Mouse (Mus musculus): ENCODE results near the gene Gm45716.
A peak's percentile ranks its signal among the peaks of the same experiment; 100 is the strongest.

The Gm45716 gene

DNA sequence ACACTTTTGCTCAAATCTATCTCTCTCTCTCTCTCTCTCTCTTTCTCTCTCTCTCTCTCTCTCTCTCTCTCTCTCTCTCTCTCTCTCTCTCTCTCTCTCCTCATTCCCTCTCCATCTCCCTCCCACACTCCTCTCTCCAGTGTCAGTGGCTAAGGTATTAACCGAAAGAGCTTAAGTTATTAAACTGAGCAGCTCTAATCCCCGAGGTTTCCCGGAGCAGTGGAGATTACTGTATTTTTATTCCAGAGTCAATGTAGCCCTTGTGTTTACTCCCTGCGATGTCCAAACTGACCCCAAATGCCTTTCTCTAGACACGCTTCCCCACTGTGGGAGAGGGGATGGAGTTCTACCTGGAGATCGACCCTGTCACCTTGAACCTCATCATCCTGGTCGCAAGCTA lies at the start of gene Gm45716:
Gene Gm45716, plus strand, starts transcription at position 243 of the 400 bp plus-strand sequence.
- no peak for DNase-seq (ENCODE audit: extremely low spot score)

- no peak for DNase-seq (ENCODE audit: extremely low spot score)
Observed at GRCm38 (mm10) chr11:90142393-90142792, 45.1 kb upstream of the Gm45716 start.

GRCm38 (mm10) chr11:90142936-90143335 lies 44.5 kb upstream of the Gm45716 start:
- no peak for DNase-seq (ENCODE audit: extremely low spot score)

DNA sequence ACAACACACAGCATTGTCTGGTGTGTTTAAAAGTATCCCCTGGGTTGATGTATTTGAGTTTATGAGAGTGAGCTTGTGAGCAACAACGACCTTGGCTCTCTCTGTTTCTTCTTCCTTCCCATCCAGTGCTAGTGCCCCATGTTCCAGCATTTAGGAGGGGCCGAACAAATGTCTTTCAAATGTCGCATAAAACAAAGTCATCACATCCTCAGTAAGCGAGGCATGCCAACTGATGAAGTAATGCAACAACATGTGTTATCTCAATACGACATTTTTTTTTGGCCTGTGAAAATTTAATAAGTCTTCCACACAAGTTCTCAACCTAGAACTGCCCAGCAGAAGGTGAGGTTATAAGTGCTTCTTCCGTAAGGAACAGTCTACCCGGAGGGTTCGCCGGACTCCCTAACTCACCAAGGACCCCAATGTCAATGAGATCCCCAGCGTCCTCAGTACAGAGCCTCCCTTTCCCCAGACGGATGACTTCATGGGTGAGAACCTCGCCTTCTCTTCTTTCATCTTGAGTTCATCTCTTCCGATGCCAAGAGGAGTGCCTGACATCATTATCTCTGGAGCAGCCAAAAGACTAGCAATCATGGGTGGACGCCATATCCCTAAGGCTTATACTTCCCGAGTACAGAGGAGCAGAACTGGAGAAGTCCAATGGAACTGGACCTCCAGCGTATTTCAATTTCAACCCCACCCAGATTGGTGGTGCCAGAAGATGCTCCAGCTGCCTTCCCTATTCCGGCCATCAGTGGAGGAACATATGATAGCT lies 41.2 kb upstream of the Gm45716 start:
- no peak for DNase-seq (ENCODE audit: extremely low spot score)

DNA sequence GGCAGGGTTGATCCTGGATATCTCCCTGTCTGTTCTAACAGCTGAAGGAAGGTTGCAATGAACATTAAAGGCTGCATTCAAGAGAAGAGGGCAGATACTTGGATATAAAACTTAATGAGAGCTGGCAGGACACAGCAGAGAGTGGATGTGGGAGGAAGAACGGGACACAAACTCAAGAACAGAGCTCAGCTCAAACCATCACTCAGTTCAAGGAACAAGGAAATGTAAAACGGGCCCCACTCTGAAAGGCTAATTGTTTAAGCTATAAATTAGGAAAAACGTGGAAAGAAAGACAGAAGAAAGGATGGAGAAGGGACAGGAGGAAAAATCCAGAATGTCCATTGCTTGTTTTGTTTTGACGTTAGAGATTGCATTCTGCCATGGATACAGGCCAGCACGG lies 32.4 kb upstream of the Gm45716 start:
- DNase-seq (ENCODE audit: extremely low spot score) = no peak

GRCm38 (mm10) chr11:90155466-90155865 lies 32.0 kb upstream of the Gm45716 start:
- DNase-seq (ENCODE audit: extremely low spot score) = no peak

DNA sequence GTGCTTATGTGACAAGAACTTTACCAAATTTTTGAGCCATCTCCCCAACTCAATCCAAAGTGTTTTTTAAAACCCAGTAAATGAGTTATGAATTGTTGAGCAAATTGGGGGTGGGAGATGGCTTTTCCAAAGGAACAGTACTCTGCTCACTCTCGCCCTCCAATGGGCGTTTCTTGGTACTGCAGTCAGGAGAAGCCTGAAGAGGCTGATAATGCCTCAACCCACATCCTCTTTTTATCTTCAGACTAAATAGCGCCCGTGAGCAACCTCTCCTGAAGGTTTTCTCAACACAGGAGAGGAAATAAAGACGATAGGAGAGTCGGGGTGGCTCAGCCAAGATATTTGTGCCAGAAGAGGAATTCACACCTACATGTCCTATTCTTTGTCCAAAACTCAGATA lies 19.7 kb upstream of the Gm45716 start:
- peak; percentile 27 for DNase-seq (ENCODE audit: extremely low spot score)

DNA sequence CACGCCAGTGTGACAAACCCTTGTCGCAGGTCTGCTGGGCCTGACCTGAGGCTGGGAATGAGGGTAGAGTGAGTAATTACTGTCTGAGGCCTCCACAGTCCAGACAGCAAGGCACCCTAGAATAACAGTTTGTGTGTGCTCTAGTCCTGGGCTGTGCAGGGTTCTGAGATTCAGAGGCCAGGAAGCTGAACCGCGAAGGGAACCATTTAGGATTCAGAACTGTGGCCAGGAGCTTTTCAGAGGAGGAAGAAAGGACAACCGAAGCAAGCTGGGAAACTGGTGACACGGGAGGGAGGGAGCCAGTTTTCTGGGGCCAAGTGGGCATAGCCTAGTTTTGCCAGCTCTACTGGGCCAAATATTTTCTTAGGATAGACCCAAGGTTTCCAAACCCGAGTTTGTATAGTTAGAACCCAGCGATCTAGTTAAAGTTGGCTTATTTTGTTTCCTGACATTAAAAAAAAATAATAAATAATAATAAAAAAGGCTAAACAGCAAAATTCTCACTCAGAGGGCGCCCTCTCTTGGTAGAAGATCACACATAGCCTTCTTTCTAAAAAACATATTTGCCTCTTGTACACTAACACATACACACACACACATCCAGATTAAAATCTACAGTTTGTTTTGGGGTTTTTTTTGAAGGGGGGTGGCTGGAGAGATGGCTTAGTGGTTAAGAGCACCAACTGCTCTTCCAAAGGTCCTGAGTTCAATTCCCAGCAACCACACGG lies 19.0 kb upstream of the Gm45716 start:
- no peak for DNase-seq (ENCODE audit: extremely low spot score)

DNA sequence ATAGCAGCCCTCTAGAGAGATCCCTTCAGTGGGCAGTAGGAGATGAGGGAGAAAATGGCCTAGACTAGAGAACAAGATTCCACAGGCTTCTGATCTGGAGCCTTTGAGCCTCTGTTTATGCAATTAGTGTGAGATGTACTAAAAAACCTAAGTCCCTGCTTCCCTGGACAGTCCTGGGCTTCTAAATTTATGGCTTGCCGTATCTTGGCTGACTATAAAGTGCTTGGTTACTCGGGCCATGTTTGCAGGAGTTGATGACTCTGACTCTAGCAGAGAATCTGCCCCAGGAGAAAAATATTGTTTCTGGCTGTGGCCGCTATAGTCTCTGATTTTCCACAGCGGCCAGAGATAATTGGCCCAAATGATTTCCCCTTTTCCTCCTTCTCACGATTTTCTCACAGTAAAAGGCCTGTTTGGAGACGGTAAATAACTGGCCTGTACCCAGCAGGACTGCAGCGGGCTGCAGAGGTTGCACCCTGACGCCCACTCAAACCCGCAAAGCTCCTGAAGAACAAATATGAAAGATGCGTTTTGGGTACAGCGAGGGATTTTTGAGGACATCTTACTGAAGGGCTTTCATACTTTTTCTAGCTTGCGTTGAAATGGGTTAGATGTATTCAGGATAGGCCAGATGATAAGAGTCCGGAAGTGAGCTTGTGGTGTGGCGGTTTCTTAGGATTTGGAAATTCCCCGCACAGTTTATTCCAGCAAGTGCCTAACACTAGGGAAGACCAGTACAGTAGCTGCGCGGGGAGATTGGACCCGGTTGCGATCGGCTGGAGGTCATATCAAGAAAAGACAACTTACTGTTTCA lies 18.1 kb upstream of the Gm45716 start:
- no peak for DNase-seq (ENCODE audit: extremely low spot score)

DNA sequence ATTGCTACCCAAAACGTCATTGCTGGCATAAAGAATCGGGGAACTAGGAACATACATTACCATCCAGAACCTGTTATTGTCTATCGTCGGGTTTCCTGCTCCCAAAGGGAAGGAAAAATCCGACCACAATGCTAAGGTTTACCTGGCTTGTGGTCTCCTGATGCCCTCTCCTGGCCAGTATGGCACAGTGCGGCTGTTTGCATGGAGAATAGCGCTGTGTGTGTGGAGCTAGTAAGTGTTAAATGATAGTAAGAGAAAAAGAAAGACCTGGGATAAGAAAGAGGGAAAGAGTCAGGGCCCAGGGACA lies 17.5 kb upstream of the Gm45716 start:
- DNase-seq (ENCODE audit: extremely low spot score) = peak; percentile 77

DNA sequence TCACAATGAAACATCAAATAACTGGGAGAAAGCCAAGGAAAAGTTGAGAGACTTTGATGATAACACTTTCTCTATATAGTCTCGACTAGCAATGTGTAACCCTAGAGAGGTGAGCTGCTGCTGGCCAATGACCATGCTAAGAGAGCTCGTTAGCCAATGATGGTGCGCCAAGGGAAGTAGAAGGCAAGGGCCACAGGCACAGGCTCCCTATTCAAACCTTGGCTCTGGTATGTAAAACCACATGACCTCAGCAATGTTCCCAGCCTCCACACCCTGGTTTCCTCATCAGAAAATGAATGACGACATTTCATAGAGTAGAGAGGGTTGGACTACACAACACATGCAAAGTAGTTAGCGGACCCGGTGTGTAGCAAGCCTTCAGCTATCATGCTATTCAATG lies 15.2 kb upstream of the Gm45716 start:
- DNase-seq (ENCODE audit: extremely low spot score) = no peak

- no peak for DNase-seq (ENCODE audit: extremely low spot score)
Observed at GRCm38 (mm10) chr11:90175634-90176300, 11.7 kb upstream of the Gm45716 start.

GRCm38 (mm10) chr11:90177389-90177788 lies 10.1 kb upstream of the Gm45716 start:
- no peak for DNase-seq (ENCODE audit: extremely low spot score)

DNA sequence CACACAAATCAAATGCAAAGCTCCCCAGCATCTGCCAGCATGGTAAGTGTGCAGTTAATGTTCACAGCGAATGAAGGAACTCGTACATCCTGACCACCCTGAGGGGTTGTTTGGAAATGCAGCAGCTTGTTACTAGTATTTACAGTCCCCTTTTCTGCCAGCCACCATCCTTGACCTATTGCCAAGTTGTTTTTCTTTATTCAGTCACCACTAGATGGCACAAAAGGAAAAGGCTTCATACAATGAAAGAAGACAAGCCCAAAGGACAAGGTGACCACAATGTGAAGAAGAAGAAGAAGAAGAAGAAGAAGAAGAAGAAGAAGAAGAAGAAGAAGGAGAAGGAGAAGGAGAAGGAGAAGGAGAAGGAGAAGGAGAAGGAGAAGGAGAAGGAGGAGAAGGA lies 4.1 kb upstream of the Gm45716 start:
- DNase-seq (ENCODE audit: extremely low spot score) = peak; percentile 25

DNA sequence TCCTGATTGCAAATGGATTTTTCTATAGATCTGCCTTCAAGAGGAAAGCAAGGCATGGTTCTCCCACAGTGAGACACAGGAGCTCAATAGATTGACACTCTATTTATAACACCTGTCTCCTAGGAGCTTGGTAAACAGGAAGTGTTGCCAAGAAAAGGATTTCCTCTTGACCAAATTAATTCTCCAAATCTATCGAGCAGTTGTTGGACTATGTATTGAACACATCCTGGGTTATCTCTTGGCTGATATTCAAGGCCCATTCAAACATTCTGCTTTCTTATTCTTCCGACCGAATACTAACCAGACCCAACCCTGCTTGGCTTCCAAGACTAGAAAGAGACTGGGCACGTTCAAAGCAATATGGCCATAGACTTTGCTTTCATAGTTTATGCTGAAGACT lies 2.7 kb upstream of the Gm45716 start:
- no peak for DNase-seq (ENCODE audit: extremely low spot score)

DNA sequence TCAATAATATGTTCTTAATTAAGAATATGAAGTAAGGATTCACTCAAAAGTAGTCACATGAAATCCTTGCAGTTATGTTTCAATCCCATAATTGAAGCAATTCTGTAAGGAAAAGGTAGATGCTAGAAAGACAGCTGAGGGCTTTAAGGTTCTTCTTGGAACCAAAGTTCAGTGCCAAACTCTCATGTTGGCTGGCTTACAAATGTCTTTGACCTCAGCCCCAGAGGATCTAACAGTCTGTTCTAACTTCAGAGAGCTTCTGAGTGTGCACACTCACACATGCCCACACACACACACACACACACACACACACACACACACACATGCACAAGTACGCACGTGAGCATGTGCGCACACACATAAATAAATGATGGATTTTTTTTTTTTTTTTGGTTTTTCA lies 2.7 kb downstream of the Gm45716 start:
- DNase-seq (ENCODE audit: extremely low spot score) = no peak

GRCm38 (mm10) chr11:90194946-90195345 lies 7.5 kb downstream of the Gm45716 start:
- no peak for DNase-seq (ENCODE audit: extremely low spot score)

- no peak for DNase-seq (ENCODE audit: extremely low spot score)
Observed at GRCm38 (mm10) chr11:90195756-90196520, 8.5 kb downstream of the Gm45716 start.

GRCm38 (mm10) chr11:90196521-90197215 lies 9.2 kb downstream of the Gm45716 start:
- no peak for DNase-seq (ENCODE audit: extremely low spot score)

GRCm38 (mm10) chr11:90198048-90198447 lies 10.6 kb downstream of the Gm45716 start:
- DNase-seq (ENCODE audit: extremely low spot score) = no peak

GRCm38 (mm10) chr11:90200826-90201225 lies 13.3 kb downstream of the Gm45716 start:
- no peak for DNase-seq (ENCODE audit: extremely low spot score)
